Mouse (Mus musculus) limb, embryonic 13.5 days (tissue): ENCODE measurements at regions not wholly inside any gene's neighbourhood (a gene's known extent, or its start where the extent isn't known, plus 50 kb on each side); places are given as distances from the start of the nearest gene placed in this dataset.

Experiments
- ATAC-seq: fragments of 200-750 bp; cut with Nextera tagmentation; 2 replicates; pipeline ENCODE4 v1.8.0; 2017; ENCODE audit warnings: low read depth, moderate number of reproducible peaks, moderate TSS enrichment; ENCODE audit not compliant: low FRiP score
- H3K27ac ChIP-seq: fragments of 300-500 bp; sonication (generic); 2 replicates; pipeline ENCODE4 v1.5.1; 2015; ENCODE audit warnings: inconsistent platforms, mild to moderate bottlenecking, moderate library complexity
- H3K27me3 ChIP-seq: fragments of 300-500 bp; sonication (generic); 2 replicates; pipeline ENCODE4 v1.6.1; 2015; ENCODE audit warnings: mild to moderate bottlenecking, inconsistent platforms
- H3K36me3 ChIP-seq: fragments of 300-500 bp; sonication (generic); 2 replicates; pipeline ENCODE4 v1.6.1; 2015; ENCODE audit warnings: inconsistent platforms, mild to moderate bottlenecking, moderate library complexity
- H3K4me1 ChIP-seq: fragments of 300-500 bp; sonication (generic); 2 replicates; pipeline ENCODE4 v1.6.1; 2015; ENCODE audit warnings: inconsistent platforms
- H3K4me2 ChIP-seq: fragments of 300-500 bp; sonication (generic); replicated peaks from 2 replicates; pipeline ENCODE4 v1.6.1; 2015; ENCODE audit warnings: inconsistent platforms, mild to moderate bottlenecking, moderate library complexity
- H3K4me3 ChIP-seq: fragments of 300-500 bp; sonication (generic); 2 replicates; pipeline ENCODE4 v1.5.1; 2015; ENCODE audit warnings: moderate library complexity, mild to moderate bottlenecking, inconsistent platforms
- H3K9ac ChIP-seq: fragments of 300-500 bp; sonication (generic); 2 replicates; pipeline ENCODE4 v1.6.1; 2015; ENCODE audit warnings: mild to moderate bottlenecking, inconsistent platforms
- H3K9me3 ChIP-seq: fragments of 300-500 bp; sonication (generic); 2 replicates; pipeline ENCODE4 v1.6.1; 2016; ENCODE audit warnings: inconsistent platforms
- WGBS: fragments of 180-500 bp; shearing (Covaris S2); methylation state at CpG from one replicate; pipeline ENCODE4 v1.1.7; 2015; 5-methylcytosine and 5-hydroxymethylcytosine counted together

DNA sequence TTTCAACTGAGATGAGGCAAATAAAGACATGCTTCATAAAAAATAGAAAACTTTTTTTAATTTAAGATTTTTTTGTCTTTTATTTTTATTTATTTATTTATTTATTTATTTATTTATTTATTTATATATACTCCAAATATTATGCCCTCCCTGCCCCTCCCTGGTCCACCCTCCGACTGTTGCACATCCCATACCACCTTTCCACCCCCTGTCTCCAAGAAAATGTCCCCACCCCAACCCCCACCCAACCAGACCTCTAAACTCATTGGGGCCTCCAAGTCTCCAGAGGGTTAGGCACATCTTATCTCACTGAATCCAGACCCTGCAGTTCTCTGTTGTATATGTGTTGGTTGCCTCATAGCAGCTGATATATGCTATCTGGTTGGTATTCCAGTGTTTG is 821.2 kb upstream of the Cdh7 start:
- Histone ChIP-seq H3K4me2 (no peak overlapping the region), H3K4me1 (no peaks in the 10 kb centered on the region), H3K9ac (no peak overlapping the region), H3K27me3 (no peaks in the 10 kb centered on the region), H3K9me3 (no peaks in the 10 kb centered on the region), H3K36me3 (no peaks in the 10 kb centered on the region), H3K4me3 (no peak overlapping the region), H3K27ac (no peak overlapping the region)
- 80% methylated on average over 1 of the region's 1 CpGs for WGBS
- ATAC-seq: no peak

DNA sequence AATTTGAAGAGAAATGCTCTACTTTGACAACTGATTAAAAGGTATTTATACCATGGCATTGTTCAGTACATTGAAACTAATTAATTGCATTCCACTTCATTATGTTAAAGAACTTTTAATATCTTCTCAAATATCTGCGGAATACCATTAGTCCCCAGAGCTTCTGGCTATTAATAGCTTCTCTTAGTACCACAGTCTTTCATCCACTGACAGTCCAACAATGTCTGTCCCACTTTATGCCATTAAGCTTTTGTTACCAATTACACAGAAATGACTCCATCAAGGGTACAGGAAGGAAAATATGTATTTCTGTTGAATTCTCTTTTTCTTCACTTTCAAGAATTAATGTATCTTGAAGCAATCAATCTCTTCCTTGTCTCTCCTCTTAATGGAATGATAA is 811.4 kb upstream of the Cdh7 start:
- WGBS: 77% methylated on average over 1 of the region's 1 CpGs
- Histone ChIP-seq H3K4me3 (no peak overlapping the region), H3K4me2 (no peak overlapping the region), H3K36me3 (no peaks in the 10 kb centered on the region), H3K27ac (no peak overlapping the region), H3K9ac (no peak overlapping the region), H3K4me1 (no peaks in the 10 kb centered on the region), H3K27me3 (no peaks in the 10 kb centered on the region), H3K9me3 (no peaks in the 10 kb centered on the region)
- ATAC-seq: no peak

- 31% methylated on average over 3 of the region's 3 CpGs for WGBS
- Histone ChIP-seq H3K4me2 (no peak overlapping the region), H3K27me3 (no peaks in the 10 kb centered on the region), H3K4me1 (no peaks in the 10 kb centered on the region), H3K9ac (no peak overlapping the region), H3K9me3 (no peaks in the 10 kb centered on the region), H3K36me3 (no peaks in the 10 kb centered on the region), H3K27ac (no peak overlapping the region), H3K4me3 (no peak overlapping the region)
- peak; percentile 85 for ATAC-seq
These were observed 795.7 kb upstream of the Cdh7 start for GRCm38 (mm10) chr1:109186497-109186896.

GRCm38 (mm10) chr1:109220088-109220487 is 762.1 kb upstream of the Cdh7 start:
- Histone ChIP-seq H3K9ac (no peak overlapping the region), H3K9me3 (no peaks in the 10 kb centered on the region), H3K36me3 (no peaks in the 10 kb centered on the region), H3K27me3 (no peaks in the 10 kb centered on the region), H3K27ac (no peak overlapping the region), H3K4me1 (no peaks in the 10 kb centered on the region), H3K4me3 (no peak overlapping the region), H3K4me2 (no peak overlapping the region)
- ATAC-seq: no peak
- 83% methylated on average over 1 of the region's 1 CpGs for WGBS

DNA sequence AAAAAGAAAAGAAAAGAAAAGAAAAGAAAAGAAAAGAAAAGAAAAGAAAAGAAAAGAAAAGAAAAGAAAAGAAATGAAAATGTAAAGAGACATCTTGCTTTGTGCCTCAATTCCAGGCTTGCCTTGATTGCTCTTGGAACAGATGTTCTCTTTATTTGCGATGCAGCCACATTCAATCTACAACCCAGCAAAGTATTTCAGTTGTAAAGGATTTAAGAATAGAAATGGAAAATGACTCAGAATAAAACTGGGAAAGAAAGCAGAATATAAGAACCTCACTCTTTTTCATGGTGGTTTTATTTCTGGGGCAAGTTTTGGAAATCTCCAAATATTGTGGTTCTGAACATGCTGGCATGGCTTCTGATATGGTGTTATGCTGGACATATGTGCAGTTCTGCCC is 758.7 kb upstream of the Cdh7 start:
- Histone ChIP-seq H3K4me2 (no peak overlapping the region), H3K4me1 (no peaks in the 10 kb centered on the region), H3K27me3 (no peaks in the 10 kb centered on the region), H3K36me3 (no peaks in the 10 kb centered on the region), H3K9ac (no peak overlapping the region), H3K4me3 (no peak overlapping the region), H3K9me3 (no peaks in the 10 kb centered on the region), H3K27ac (no peak overlapping the region)
- WGBS: 91% methylated on average over 1 of the region's 1 CpGs
- ATAC-seq: no peak
